Mouse (Mus musculus) lung, embryonic 16.5 days (tissue): Measurements from ENCODE around the gene Spata16. TPM values are rescaled to one million over a fixed set of nuclear protein-coding genes. Genes with fewer than 3 reads are reported as not detected.
"Not testable (repeated sequence)": the region's sequence is repeated elsewhere in the genome, so short reads cannot be mapped to it uniquely, and the experiment has no call there.

Source experiments
- ATAC-seq: fragments of 200-750 bp; cut with Nextera tagmentation; 2 replicates; pipeline ENCODE4 v1.8.0; 2017; ENCODE audit warnings: low read depth, mild to moderate bottlenecking, moderate library complexity
- H3K27ac ChIP-seq: fragments of 300-500 bp; sonication (generic); 2 replicates; pipeline ENCODE4 v1.5.1; 2014; ENCODE audit warnings: mild to moderate bottlenecking, control low read depth, low read length
- H3K27me3 ChIP-seq: fragments of 300-500 bp; sonication (generic); 2 replicates; pipeline ENCODE4 v1.6.1; 2014; ENCODE audit warnings: low read depth, low read length, mixed read lengths; ENCODE audit not compliant: control insufficient read depth, insufficient read depth
- H3K36me3 ChIP-seq: fragments of 300-500 bp; sonication (generic); 2 replicates; pipeline ENCODE4 v1.6.1; 2014; ENCODE audit warnings: low read length; ENCODE audit not compliant: control insufficient read depth, insufficient read depth
- H3K4me1 ChIP-seq: fragments of 300-500 bp; sonication (generic); replicated peaks from 2 replicates; pipeline ENCODE4 v1.6.1; 2014; ENCODE audit warnings: low read length, mixed read lengths; ENCODE audit not compliant: control insufficient read depth, insufficient read depth
- H3K4me2 ChIP-seq: fragments of 300-500 bp; sonication (generic); 2 replicates; pipeline ENCODE4 v1.6.1; 2014; ENCODE audit warnings: low read depth, low read length, control low read depth
- H3K4me3 ChIP-seq: fragments of 300-500 bp; sonication (generic); 2 replicates; pipeline ENCODE4 v1.5.1; 2014; ENCODE audit warnings: mild to moderate bottlenecking, low read length, control low read depth
- H3K9ac ChIP-seq: fragments of 300-500 bp; sonication (generic); 2 replicates; pipeline ENCODE4 v1.6.1; 2014; ENCODE audit warnings: low read length, control low read depth
- H3K9me3 ChIP-seq: fragments of 300-500 bp; sonication (generic); 2 replicates; pipeline ENCODE4 v1.6.1; 2016; ENCODE audit warnings: low read length; ENCODE audit not compliant: control insufficient read depth
- WGBS: fragments of 180-500 bp; shearing (Covaris S2); extraction: QIAGEN DNeasy Blood & Tissue Kit; methylation state at CpG from one replicate; pipeline ENCODE4 v1.1.7; 2014; 5-methylcytosine and 5-hydroxymethylcytosine counted together
- polyA plus RNA-seq: library from polyadenylated mRNA; unstranded; fragments of >200 nt; fragmentation: Nextera tagmentation; extraction: Ambion mirVana; gene quantifications from 2 replicates; pipeline ENCODE4 v1.2.1, GENCODE M21; 2015

Spata16 gene
- polyA plus RNA-seq, 1 experiment from 2014 or later = not detected

- WGBS = 68% methylated on average over 3 of the region's 3 CpGs
- Histone ChIP-seq H3K27me3 (no peaks in the 10 kb centered on the region), H3K36me3 (no peaks in the 10 kb centered on the region), H3K4me1 (no peaks in the 10 kb centered on the region), H3K4me2 (no peak overlapping the region), H3K9me3 (no peaks in the 10 kb centered on the region), H3K9ac (no peak overlapping the region), H3K4me3 (no peak overlapping the region), H3K27ac (no peak overlapping the region)
- no peak for ATAC-seq
These were observed 48.4 kb downstream of the Spata16 start for GRCm38 (mm10) chr3:26685832-26686231.

- H3K27ac ChIP-seq, H3K4me2 ChIP-seq, H3K36me3 ChIP-seq, H3K4me3 ChIP-seq, H3K27me3 ChIP-seq, H3K4me1 ChIP-seq, H3K9ac ChIP-seq, ATAC-seq, H3K9me3 ChIP-seq: not testable (repeated sequence)
- WGBS = 62% methylated on average over 5 of the region's 5 CpGs
These were observed 72.1 kb downstream of the Spata16 start for GRCm38 (mm10) chr3:26709492-26709891.

GRCm38 (mm10) chr3:26727526-26727925 lies 90.1 kb downstream of the Spata16 start:
- Histone ChIP-seq H3K4me2 (no peak overlapping the region), H3K27me3 (no peaks in the 10 kb centered on the region), H3K27ac (no peak overlapping the region), H3K9ac (no peak overlapping the region), H3K9me3 (no peaks in the 10 kb centered on the region), H3K4me1 (no peaks in the 10 kb centered on the region), H3K4me3 (no peak overlapping the region), H3K36me3 (no peaks in the 10 kb centered on the region)
- ATAC-seq = no peak
- WGBS = 41% methylated on average over 6 of the region's 6 CpGs

GRCm38 (mm10) chr3:26750492-26750891 lies 113.1 kb downstream of the Spata16 start:
- Histone ChIP-seq H3K4me3 (no peak overlapping the region), H3K4me2 (no peak overlapping the region), H3K4me1 (no peaks in the 10 kb centered on the region), H3K27ac (no peak overlapping the region), H3K9ac (no peak overlapping the region), H3K27me3 (no peaks in the 10 kb centered on the region), H3K9me3 (no peaks in the 10 kb centered on the region), H3K36me3 (no peaks in the 10 kb centered on the region)
- WGBS = 66% methylated on average over 2 of the region's 2 CpGs
- ATAC-seq = no peak

- no peak for ATAC-seq
- WGBS = 86% methylated on average over 6 of the region's 6 CpGs
These were observed 115.0 kb downstream of the Spata16 start for GRCm38 (mm10) chr3:26752441-26752840.

GRCm38 (mm10) chr3:26793334-26794101 lies 156.1 kb downstream of the Spata16 start:
- H3K27ac ChIP-seq = no peak overlapping the region
- H3K27me3 ChIP-seq = no peaks in the 10 kb centered on the region
- no peak overlapping the region for H3K4me2 ChIP-seq
- ATAC-seq = no peak
- no peak overlapping the region for H3K9ac ChIP-seq
- no peaks in the 10 kb centered on the region for H3K4me1 ChIP-seq
- 64% methylated on average over 12 of the region's 12 CpGs for WGBS
- no peak overlapping the region for H3K4me3 ChIP-seq
- no peaks in the 10 kb centered on the region for H3K36me3 ChIP-seq
- H3K9me3 ChIP-seq = no peaks in the 10 kb centered on the region

More at GRCm38 (mm10) chr3:26752441-26752840, 115.0 kb downstream of the Spata16 start:
- no peaks in the 10 kb centered on the region for H3K36me3 ChIP-seq
- H3K27me3 ChIP-seq = no peaks in the 10 kb centered on the region
- no peak overlapping the region for H3K4me3 ChIP-seq
- H3K4me1 ChIP-seq = no peaks in the 10 kb centered on the region
- no peaks in the 10 kb centered on the region for H3K9me3 ChIP-seq
- H3K9ac ChIP-seq = no peak overlapping the region
- no peak overlapping the region for H3K27ac ChIP-seq
- H3K4me2 ChIP-seq = no peak overlapping the region

GRCm38 (mm10) chr3:26795851-26796538 lies 158.6 kb downstream of the Spata16 start:
- no peak overlapping the region for H3K9ac ChIP-seq
- H3K27me3 ChIP-seq = no peaks in the 10 kb centered on the region
- H3K27ac ChIP-seq = no peak overlapping the region
- ATAC-seq = no peak
- no peaks in the 10 kb centered on the region for H3K36me3 ChIP-seq
- no peaks in the 10 kb centered on the region for H3K9me3 ChIP-seq
- no peaks in the 10 kb centered on the region for H3K4me1 ChIP-seq
- 86% methylated on average over 7 of the region's 7 CpGs for WGBS
- no peak overlapping the region for H3K4me3 ChIP-seq
- no peak overlapping the region for H3K4me2 ChIP-seq

- Histone ChIP-seq H3K4me3 (no peak overlapping the region), H3K4me2 (no peak overlapping the region), H3K27me3 (no peaks in the 10 kb centered on the region), H3K4me1 (no peaks in the 10 kb centered on the region), H3K36me3 (no peaks in the 10 kb centered on the region), H3K9ac (no peak overlapping the region), H3K27ac (no peak overlapping the region), H3K9me3 (no peaks in the 10 kb centered on the region)
- 74% methylated on average over 1 of the region's 1 CpGs for WGBS
- ATAC-seq = no peak
These were observed 159.5 kb downstream of the Spata16 start for GRCm38 (mm10) chr3:26796954-26797353.

- no peak overlapping the region for H3K4me3 ChIP-seq
- no peak overlapping the region for H3K4me2 ChIP-seq
- H3K9ac ChIP-seq = no peak overlapping the region
- H3K27ac ChIP-seq = no peak overlapping the region
- H3K36me3 ChIP-seq = no peaks in the 10 kb centered on the region
- WGBS = 81% methylated on average over 8 of the region's 8 CpGs
- no peaks in the 10 kb centered on the region for H3K27me3 ChIP-seq
- H3K4me1 ChIP-seq = no peaks in the 10 kb centered on the region
- ATAC-seq = no peak
- H3K9me3 ChIP-seq = no peaks in the 10 kb centered on the region
These were observed 176.9 kb downstream of the Spata16 start for GRCm38 (mm10) chr3:26814307-26814706.
